Mouse (Mus musculus): Measurements from ENCODE around the gene Olfr1238.

The Olfr1238 gene

DNA sequence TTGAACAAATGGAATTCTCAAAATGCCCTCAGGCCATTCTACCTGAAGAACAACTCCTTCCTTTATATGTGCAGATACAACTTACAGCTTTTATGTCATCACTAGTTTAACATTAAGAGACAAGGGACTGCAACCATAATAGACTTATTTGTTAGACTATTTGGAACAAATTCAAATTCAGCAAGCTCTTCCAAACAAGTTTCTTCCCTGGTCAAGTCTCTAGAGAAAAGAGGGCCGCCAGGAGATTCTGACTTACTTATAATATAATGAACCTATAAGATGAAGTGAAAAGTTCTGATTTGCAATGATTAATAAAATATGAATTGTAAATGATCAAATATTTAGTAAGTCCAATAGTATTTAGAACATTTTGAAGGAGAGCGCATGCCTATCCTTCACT, at the start of gene Olfr1238:
Gene Olfr1238, minus strand, starts transcription at position 101 of the 400 bp plus-strand sequence.
- no peak for DNase-seq (ENCODE audit: low read depth, low spot score)

DNA sequence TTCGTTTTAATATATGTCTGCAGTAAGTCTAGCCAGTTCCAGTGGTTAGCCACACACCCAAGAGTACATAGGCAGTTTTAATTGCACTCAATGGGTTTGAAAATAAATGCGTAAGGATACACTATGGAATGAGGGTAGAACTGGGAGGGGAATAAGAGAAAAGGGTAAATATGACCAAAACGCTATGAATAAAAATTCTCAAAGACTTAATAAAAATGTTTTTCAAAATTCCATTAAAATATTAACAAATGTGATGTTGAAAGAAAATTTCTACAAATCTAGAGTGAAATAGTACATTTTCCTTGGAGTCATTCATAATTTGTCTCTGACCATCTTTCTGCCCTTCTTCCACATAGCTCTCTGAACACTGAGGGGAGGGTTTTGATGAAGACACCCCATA, 33.4 kb upstream of the Olfr1238 start, which contains the start of gene Olfr1240:
Gene Olfr1240, minus strand, starts transcription at position 101 of the 400 bp plus-strand sequence.
- no peak for DNase-seq (ENCODE audit: low read depth, low spot score)

DNA sequence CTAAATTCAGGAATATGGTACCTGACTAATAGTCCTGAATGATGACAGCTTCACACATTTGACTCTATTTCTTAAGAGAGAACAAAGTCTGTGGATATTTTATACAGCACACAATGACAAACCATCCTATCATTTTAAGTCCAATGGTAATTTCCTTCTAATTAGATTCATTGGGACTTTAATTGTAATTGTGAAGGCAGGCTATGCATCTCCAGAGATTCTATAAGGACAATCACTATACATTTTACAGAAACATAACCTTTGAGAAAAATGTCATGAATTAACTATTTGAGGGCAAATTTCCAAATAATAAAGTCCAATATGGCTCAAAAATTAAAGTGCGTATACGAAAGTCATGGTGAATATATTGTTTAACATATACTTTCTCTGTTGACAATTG, 10.8 kb upstream of the Olfr1238 start, which contains the start of gene Olfr1239:
Gene Olfr1239, minus strand, starts transcription at position 101 of the 400 bp plus-strand sequence.
- DNase-seq (ENCODE audit: low read depth, low spot score), result no peak

DNA sequence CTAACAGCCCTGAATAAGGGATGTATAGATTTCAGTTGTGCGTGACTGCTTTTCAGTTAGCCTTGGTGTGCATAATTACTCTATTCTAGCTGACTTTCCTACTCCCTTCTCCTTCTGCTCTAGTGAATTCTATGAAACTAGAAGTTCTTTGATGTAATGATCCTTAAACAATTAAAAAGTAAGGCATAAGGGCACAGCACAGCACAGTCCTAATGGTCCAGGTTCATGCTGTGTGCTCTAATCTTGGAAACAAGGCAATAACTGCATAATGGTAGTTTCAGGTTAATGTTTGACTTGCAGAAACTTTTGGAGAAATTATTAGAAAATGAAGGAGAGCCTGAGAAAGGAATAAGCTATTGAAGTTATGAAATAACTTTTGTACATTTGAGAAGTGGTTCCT, 5.1 kb upstream of the Olfr1238 start:
- DNase-seq (ENCODE audit: low read depth, low spot score), result no peak

DNA sequence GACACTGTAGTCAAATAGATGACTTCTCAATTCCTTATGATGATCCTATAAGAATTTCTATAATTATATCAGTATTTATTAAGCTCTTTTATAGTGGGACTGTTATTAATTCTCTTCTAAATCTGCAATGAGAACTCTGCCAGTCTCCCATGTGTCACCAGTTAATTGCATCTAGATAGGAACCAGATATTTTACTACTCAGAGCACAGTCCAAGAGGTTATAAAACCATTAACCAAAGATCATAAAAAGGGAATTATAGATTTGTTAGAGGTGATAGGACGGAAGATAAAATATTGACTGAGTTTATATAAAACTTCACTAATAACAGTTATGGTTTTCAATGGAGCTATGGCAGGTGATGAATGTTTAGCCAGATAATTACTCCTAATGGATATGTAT, 8.6 kb downstream of the Olfr1238 start:
- no peak for DNase-seq (ENCODE audit: low read depth, low spot score)

DNA sequence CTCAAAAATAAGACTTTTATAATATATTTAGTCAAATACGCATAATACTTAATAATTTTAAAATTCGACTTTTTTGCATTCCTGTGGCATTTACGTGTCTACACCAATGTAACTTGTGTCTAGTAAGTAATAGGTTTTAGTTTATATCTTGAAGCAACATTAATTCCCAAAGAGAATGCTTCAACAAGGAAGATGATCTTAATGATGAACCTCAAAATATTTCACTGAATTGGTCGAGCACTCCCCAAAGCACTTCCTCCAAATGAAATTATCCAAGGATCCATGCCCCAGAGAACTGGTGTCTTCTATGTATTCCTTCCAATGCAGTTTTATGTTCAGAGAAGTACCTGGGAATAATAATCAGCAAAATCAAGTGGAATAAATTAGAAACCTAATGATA, 44.7 kb downstream of the Olfr1238 start, which contains the start of gene Olfr1234:
Gene Olfr1234, minus strand, starts transcription at position 101 of the 400 bp plus-strand sequence.
- DNase-seq (ENCODE audit: low read depth, low spot score), result no peak
